Mouse (Mus musculus): ENCODE results near the gene Adgrf3.
"Not testable (repeated sequence)": the region's sequence is repeated elsewhere in the genome, so short reads cannot be mapped to it uniquely, and the experiment has no call there.

The Adgrf3 gene

GRCm38 (mm10) chr5:30205493-30205892 lies at the start of gene Adgrf3:
Gene Adgrf3 (minus strand): TSS chr5:30205722.
- DNase-seq (ENCODE audit: low spot score in 2 of 2): no peak

DNA sequence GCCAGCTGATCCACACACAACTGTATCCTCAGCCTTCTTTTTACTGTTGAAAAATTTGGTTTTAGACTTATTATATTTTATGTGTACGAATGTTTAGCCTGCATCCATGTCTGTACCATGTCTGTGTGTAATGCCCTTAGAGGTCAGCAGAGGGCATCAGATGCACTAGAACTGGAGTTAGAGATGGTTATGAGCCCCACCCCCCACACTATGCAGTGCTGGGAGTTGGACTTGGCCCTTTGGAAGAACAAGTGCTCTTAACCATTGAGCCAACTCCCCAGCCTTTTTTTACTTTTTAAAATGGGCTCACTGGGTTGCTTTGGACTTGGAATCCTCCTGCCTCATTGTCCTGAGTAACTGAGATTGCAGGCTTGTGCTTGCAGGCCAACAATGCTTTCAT lies 42.1 kb upstream of the Adgrf3 start:
- DNase-seq (ENCODE audit: low spot score in 2 of 2): no peak

GRCm38 (mm10) chr5:30245861-30246416 lies 40.4 kb upstream of the Adgrf3 start:
- no peak for DNase-seq (ENCODE audit: low spot score in 2 of 2)

GRCm38 (mm10) chr5:30243741-30244140 lies 38.2 kb upstream of the Adgrf3 start:
- no peak for DNase-seq (ENCODE audit: low spot score in 2 of 2)

- DNase-seq (ENCODE audit: low spot score in 2 of 2): no peak
Observed at GRCm38 (mm10) chr5:30242410-30242809, 36.9 kb upstream of the Adgrf3 start.

DNA sequence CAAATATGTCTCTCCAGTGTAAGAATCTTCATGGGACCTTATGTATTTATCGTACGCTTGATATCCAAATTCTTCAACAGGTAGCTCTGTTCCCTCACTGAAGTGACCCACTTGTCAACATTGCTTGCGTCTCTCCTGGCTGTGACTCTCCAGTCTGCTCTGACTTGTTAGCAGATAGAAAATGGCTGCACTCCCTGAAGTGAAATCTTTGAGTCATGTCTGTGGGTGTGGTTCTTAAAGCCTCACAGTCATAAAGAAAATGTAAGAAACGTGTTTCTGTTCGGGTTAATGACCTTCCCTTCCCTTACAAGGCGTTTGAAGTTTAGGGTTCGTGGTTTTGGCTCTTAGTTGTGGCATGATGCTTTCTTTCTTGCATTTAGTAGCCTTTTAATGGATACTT lies 35.0 kb upstream of the Adgrf3 start:
- no peak for DNase-seq (ENCODE audit: low spot score in 2 of 2)

DNA sequence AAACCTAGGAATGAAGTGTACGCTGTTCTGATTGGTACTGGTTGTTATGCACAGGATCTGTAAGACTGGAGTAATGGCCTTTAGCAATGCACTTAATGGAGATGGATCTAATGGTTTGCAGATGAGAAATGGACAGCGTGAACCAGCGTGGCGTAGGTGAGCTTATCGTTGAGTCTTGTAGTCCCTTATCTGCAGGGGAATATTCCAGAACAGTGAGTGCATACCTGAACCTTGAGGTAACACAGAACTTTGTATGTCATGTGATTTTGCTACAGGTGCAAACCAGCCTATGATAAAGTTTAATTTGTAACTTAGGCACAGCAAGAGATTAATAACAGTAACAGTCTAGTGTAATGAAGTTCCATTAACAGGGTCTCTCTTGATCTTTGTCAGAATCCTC lies 33.0 kb upstream of the Adgrf3 start:
- no peak for DNase-seq (ENCODE audit: low spot score in 2 of 2)

DNA sequence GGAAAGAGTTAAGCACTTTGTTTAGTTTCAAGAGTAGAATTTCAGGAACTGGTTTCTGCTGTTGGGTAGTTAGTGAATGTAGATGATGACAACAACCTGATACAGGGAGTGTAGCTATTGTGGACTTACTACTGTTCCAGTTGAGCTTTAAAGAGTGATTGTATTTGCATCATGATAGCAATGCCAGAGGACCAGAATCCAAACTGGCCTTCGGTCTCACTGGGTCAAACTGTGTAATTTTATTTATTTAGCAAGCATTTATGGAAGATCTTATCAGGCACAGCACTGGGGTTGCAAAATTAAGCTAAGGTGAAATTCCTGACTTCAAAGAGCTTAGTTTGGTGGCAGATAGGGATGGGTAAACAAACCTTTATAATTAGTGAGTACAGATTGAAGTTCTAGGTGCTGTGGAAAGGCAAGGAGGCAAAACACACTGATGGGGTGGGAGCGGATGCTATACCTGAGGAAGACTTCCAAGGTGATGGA lies 30.2 kb upstream of the Adgrf3 start:
- DNase-seq (ENCODE audit: low spot score in 2 of 2): no peak

- no peak for DNase-seq (ENCODE audit: low spot score in 2 of 2)
Observed at GRCm38 (mm10) chr5:30233979-30234378, 28.5 kb upstream of the Adgrf3 start.

DNA sequence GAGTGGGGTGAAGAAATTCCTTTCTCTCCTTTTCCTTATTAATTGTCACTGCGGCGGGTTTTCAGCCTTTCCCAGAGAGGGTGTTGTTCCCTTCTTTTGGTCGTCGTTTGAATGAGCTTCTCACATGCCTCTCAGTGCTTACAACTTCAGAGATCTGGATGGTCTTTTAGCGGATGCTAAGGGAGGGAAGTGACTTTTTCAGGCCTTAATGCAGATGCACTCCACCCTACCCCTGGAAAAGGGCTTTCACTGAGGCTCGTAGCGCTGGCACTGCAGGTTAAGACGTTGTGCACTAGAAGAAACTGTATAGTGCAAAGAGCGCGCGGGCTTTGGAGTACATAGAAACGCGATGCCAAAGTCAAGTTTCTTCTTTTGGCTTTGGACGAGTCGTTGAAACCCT lies 27.5 kb upstream of the Adgrf3 start:
- peak in 1 of 2 experiments; percentile 14 for DNase-seq (ENCODE audit: low spot score in 2 of 2)

- peak; percentile 98 to 99 for DNase-seq (ENCODE audit: low spot score in 2 of 2)
Observed at GRCm38 (mm10) chr5:30232271-30232971, 26.9 kb upstream of the Adgrf3 start, which contains the start of gene Selenoi. Gene Selenoi (plus strand): TSS chr5:30232581.

DNA sequence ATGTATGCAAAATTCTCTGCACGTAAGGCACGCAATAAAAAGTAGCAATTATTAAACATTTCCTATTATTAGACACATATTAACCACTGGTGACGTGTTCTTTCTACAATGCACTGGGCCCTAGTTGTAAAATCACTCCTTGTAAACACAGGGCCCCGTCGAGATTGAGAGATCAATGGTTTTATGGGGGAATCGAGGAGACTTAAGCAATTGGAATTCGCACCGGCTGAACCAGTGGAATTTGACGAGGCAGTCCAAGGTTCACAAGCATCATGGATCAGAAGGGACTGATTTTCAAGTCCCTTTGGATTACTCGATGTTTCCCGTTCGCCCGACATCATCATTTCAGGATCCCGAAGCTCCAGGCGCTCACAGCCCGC lies 26.4 kb upstream of the Adgrf3 start:
- no peak for DNase-seq (ENCODE audit: low spot score in 2 of 2)

DNA sequence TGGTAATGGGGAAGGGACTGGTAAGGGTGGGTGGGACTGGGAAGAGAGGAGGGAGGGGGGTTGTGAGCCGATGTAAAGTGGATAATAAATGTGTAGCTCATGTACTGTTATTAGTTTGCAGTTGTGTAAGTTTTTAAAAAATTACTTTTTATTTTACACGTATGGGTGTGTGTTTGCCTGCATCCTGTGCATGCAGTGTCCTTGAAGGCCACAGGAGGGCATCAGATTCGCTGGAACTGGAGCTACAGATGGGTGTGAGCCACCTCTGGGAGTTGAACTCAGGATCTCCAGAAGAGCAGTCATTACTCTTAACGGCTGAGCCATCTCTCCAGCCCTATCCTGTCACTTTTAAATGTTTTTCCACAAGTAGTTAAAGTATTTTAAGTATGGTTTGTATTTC lies 25.4 kb upstream of the Adgrf3 start:
- peak; percentile 20 to 27 for DNase-seq (ENCODE audit: low spot score in 2 of 2)

DNA sequence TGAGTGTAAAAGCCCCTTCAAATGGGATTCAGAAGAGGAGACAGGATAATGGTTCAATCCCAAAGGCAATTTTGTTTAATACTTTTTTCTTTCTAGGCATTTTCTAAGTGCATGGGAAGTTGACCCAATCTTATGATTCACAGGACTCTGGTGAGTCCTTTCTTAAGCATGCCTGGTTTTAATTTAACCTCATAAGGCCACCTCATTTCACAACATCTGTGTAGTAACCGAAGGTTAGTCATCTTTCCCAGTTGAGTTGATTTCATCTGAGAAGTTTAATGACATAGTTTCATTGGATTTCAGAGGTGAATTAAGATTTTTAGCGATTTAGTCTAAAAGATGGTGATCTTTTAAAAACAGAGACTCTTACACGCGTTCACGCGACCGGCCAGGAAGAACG lies 17.2 kb upstream of the Adgrf3 start:
- no peak for DNase-seq (ENCODE audit: low spot score in 2 of 2)

DNA sequence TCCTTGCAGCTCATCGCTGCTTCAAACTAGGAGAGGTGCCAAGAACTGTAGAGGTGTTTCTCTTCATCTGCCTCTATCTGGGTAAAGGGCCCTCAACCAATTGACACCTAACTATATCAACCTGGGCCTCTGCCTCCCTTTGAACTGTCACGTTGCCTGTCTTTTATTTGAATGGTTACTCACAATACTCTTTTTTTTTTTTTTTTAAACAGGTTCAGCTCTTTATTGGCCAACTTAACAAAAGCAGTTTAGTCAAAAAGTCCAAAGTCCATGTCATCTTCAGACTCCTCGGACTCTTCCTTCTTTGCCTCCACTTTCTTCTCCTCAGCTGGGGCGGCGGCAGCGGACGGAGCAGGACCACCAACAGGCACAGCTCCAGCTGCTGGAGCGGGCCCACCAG lies 15.1 kb upstream of the Adgrf3 start:
- DNase-seq (ENCODE audit: low spot score in 2 of 2): no peak

DNA sequence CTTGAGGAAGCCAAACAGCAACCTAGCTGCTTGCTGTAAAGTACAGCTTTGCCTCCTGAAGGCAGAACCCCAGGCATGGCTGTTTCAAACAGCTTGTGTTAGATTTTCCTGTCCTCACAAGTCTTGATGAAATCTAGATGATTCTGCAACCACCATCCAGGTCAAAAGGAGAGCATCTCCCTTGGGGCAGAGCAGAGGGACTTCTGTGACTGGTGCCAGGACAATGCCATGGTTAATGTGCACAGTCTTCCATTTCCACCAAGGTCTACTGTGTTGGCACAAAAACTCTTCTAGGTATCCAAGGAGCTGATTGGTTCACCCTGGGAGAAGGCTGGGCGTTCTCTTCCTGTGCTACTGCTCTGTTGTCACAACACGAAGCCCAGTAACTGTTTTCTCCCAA lies 14.2 kb upstream of the Adgrf3 start:
- no peak for DNase-seq (ENCODE audit: low spot score in 2 of 2)

- no peak for DNase-seq (ENCODE audit: low spot score in 2 of 2)
Observed at GRCm38 (mm10) chr5:30215970-30216369, 10.4 kb upstream of the Adgrf3 start.

DNA sequence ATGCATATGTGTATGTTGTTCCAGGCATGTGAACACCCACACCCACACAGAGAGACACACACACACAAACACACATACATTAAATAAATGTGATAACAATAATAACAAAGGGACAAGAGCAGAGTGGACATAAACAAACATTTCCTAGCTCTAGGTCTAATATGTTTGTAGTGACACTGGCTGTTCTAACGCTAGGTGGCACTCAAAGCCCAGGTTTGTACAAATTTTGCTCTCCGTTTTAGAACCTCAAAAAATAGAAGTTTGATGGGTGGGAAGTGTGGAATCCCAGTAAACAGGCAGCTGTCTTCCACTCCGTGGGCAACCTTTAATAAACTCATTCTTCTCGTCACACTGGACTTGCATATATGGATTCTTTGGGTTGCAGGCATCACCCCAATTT lies 9.4 kb upstream of the Adgrf3 start:
- peak in 1 of 2 experiments; percentile 53 for DNase-seq (ENCODE audit: low spot score in 2 of 2)

- DNase-seq (ENCODE audit: low spot score in 2 of 2): not testable (repeated sequence)
Observed at GRCm38 (mm10) chr5:30210758-30211157, 5.2 kb upstream of the Adgrf3 start.

- no peak for DNase-seq (ENCODE audit: low spot score in 2 of 2)
Observed at GRCm38 (mm10) chr5:30207276-30207675, 1.8 kb upstream of the Adgrf3 start.

GRCm38 (mm10) chr5:30205034-30205433 lies 488 bp downstream of the Adgrf3 start:
- no peak for DNase-seq (ENCODE audit: low spot score in 2 of 2)

DNA sequence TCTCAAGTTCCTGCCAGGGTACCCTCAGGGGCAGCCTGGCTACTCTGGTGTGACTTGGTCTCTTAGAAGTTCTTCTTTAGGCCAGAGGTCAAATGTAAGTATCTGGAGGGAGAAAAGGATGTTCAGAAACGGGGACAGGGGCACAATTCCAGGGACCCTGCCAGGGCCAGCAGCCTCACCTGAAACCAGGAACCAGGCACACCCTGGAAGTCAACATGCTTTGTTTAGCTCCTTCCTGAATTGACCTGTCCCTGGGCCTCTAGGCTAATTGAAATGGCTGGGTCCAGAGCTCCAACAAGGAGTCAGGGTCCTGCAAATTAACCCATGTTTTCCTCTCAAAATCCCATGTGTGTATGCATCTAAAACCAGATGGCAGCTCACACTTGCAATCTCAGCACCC lies 1.1 kb downstream of the Adgrf3 start:
- DNase-seq (ENCODE audit: low spot score in 2 of 2): no peak

DNA sequence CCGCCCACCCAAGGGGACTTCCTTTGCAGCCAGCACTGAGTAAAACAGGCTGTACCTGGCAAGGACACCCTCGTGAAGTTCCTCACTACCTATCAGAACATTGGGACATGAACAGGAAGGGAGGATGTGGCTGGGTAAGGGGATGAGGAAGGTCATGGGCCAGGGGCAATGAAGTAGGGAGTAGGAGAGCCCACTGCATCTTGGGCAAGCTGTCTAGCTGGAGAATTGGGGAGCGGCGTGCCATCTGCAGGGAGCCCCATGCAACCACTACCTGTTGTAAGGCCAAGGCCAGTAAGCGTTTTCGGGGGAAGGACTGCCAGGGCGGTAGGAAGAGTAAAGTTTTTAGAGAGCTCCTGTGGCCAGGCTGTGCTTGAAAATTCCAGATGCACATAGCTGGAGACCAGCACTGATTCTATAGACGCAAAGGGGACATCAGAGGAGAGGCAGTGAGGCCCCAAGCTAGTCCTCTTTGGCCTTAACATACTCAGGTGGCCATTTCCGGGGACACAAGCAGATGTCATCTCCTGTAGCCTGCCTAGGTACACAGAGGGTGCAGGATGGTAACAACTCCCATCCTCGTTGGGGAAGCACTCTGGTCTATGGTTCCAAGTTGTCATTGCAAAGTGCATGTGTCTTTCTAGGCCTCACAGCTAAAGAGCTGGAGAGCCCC lies 2.2 kb downstream of the Adgrf3 start:
- DNase-seq (ENCODE audit: low spot score in 2 of 2): no peak

All from frontal cortex, postnatal 10 days (tissue).